Mouse (Mus musculus) MEL (cell line): Measurements from ENCODE around the gene Chgb.

Experiments used
- E2F4 ChIP-seq: IDR thresholded peaks from 2 replicates; pipeline ENCODE4 v1.6.1; 2011; ENCODE audit warnings: low read depth, low read length, improper control_type of control experiment, borderline replicate concordance
- NRF1 ChIP-seq: IDR thresholded peaks from 2 replicates; pipeline ENCODE4 v1.6.1; 2014; ENCODE audit warnings: low read depth, mild to moderate bottlenecking, inconsistent platforms, low read length, improper control_type of control experiment, moderate library complexity; ENCODE audit not compliant: poor library complexity, insufficient read depth, severe bottlenecking
- POLR2A ChIP-seq, 2 experiments: IDR thresholded peaks; 2 replicates each; pipeline ENCODE4 v1.6.1; 2011 to 2012; ENCODE audit warnings: low read length in 2 of 2, mild to moderate bottlenecking in 2 of 2, control low read depth in 1 of 2, improper control_type of control experiment in 1 of 2, low read depth in 1 of 2, moderate library complexity in 1 of 2; ENCODE audit not compliant: control insufficient read depth in 1 of 2, insufficient read depth in 1 of 2, poor library complexity in 1 of 2
- TCF12 ChIP-seq: IDR thresholded peaks from 2 replicates; pipeline ENCODE4 v1.6.1; 2014; ENCODE audit warnings: low read depth, mild to moderate bottlenecking, inconsistent platforms, low read length, improper control_type of control experiment, moderate library complexity
- ZKSCAN1 ChIP-seq: IDR thresholded peaks from 2 replicates; pipeline ENCODE4 v1.6.1; 2012; ENCODE audit warnings: low read depth, mild to moderate bottlenecking, inconsistent platforms, low read length, improper control_type of control experiment, moderate library complexity

GRCm38 (mm10) chr2:132733603-132734573 is 47.2 kb upstream of the Chgb start:
- TF ChIP-seq ZKSCAN1 (no peak), TCF12 (no peak), E2F4 (no peak), NRF1 (no peak), POLR2A (IDR thresholded peaks at IDR 0.05; ENCODE audit: control insufficient read depth in 1 of 2, insufficient read depth in 1 of 2, low read depth in 1 of 2, low read length in 2 of 2, poor library complexity in 1 of 2) (no peak)
